Mouse (Mus musculus) hematopoietic stem cell, adult 5-6 weeks (primary cell): ENCODE data around the gene Pank2. TPM values are rescaled to one million over a fixed set of nuclear protein-coding genes. Genes with fewer than 3 reads are reported as not detected.
"Not testable (repeated sequence)": the region's sequence is repeated elsewhere in the genome, so short reads cannot be mapped to it uniquely, and the experiment has no call there.

ENCODE experiments used
- ATAC-seq, 2 experiments: fragments of 125-278 bp in 1 of 2; replicated peaks in 1 of 2; 2 replicates each; pipeline ENCODE4 v1.8.0; 2016 to 2017; ENCODE audit warnings: inconsistent platforms in 2 of 2, mild to moderate bottlenecking in 2 of 2, moderate number of reproducible peaks in 2 of 2, low read depth in 1 of 2, moderate TSS enrichment in 1 of 2; ENCODE audit not compliant: low FRiP score in 2 of 2, poor library complexity in 2 of 2, severe bottlenecking in 2 of 2, insufficient read depth in 1 of 2, low TSS enrichment in 1 of 2
- total RNA-seq: library from RNA; stranded (forward); fragments of 172-1452, 232-1000 nt; gene quantifications from 2 replicates; pipeline ENCODE4 v1.2.3, GENCODE M21; 2017

Pank2 gene
- total RNA-seq, 1 experiment from 2014 or later, result 88.0 TPM

DNA sequence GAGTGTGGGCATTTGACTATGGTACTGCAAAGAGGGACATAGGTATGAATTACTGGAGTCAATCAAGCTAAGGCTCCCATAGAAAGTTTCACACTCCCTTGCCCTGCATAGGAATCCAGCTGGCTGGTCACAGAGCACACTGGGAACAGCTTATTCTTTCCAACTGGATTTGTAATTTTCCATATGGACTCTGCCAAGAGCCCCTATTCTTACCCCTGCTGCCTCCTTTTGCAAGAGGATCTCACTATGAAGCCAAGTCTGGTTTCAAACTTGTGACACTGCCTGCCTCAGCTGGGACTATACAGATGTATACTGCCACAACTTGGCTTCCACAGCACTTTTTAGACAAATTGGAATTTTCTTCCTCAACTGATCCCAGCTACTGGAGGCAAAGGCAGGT lies 39.3 kb downstream of the Pank2 start:
- ATAC-seq, result no peak

GRCm38 (mm10) chr2:131304497-131304896 lies 42.2 kb downstream of the Pank2 start:
- no peak for ATAC-seq

- ATAC-seq, result not testable (repeated sequence)
These were observed 42.9 kb downstream of the Pank2 start for GRCm38 (mm10) chr2:131305226-131305625.

DNA sequence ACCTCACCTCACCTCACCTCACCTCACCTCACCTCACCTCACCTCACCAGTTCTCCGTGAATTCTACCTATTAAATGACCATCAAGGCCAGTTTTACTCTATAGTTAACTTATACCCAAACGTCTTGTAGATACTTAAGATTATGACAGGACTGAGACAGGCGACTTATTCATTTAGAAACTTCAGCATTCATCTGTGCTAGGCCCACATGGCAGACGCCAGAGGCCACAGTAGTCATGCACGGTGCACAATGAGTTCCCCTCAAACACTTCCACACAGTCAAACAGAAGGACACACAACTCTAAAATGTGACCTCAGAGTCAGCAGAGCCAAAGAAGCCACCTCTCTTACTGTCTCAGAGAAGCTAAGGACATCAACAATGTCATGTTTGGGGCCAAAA lies 45.1 kb downstream of the Pank2 start:
- no peak for ATAC-seq

DNA sequence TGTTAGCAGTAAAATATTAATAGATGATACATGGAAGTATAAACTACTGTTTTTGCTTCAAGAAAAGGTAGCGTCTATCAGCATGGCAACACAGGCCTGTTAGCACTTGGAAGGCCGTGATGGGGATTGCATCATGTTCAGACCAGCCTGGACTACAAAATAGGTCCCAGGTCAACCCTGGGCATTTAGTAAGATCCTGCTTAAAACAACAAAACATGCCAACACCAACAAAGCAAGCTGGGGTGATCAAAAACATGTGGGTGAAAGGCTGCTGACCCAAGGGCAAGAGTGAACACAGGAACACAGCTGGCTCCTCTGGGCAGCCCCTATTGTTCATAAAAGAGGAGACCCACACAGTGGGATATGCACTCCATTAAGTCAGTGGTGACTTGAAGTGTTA lies 45.5 kb downstream of the Pank2 start:
- no peak for ATAC-seq

DNA sequence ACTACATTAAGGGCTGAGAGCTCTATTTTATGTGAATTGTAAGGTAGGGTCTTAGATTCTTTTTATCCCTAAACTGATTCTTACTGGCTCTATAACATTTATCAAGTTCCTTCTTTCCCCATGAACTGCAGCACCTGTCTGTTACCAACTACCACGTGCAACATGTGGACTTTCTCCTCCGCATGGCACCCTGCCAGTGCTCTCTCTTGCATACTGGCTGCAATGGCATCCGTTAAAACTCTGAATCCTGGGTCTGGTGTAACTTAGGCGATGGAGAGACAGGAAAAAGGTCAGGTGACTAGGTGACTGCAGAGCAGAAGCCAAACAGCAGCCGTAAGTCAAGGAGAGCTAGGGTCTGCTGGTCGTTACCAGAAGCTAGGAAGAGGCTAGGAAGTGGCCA lies 47.0 kb downstream of the Pank2 start:
- no peak for ATAC-seq

DNA sequence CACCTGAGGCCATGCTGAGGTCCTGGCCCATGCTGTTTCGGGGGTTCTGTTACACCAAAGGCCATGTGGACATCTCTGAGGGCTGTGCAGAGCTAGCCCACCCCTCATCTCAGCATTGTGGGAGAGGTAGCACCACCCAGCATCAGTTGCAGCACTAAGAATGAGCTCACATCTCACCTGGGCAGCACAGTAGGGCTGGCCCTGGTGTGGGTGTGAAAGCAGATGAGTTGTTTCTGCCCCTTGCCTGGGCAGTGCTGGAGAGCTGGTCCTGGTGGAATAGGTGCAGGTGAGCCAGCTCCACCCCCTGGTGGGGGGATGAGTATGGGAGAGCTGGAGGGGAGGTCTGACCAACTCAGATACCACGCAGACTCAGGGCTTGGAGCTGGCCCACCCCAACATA lies 53.9 kb downstream of the Pank2 start:
- no peak for ATAC-seq

DNA sequence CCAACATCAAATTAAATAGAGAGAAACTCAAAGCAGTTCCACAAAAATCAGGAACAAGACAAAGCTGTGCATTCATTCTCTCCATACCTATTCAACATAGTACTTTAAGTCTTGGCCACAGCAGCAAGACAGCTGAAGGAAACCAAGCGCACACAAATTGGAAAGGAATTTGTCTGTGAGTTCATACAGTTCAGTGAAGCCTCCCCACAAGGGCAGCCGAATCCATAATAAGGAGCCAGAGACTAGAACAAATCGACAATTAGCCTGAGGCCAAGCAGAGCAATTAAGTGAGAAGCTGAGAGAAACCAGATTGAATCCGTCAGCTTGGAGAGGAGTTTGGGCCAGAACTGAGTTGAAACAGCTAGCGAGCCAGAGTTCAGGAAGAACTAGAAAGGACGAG lies 57.1 kb downstream of the Pank2 start:
- ATAC-seq, result no peak

- peak; percentile 86 to 93 for ATAC-seq
These were observed 58.9 kb downstream of the Pank2 start for GRCm38 (mm10) chr2:131321192-131321591.

- ATAC-seq, result no peak
These were observed 61.4 kb downstream of the Pank2 start for GRCm38 (mm10) chr2:131323675-131324074.

GRCm38 (mm10) chr2:131326044-131326443 lies 63.7 kb downstream of the Pank2 start:
- ATAC-seq, result peak in 1 of 2 experiments; percentile 71; a peak in 2 of 4 replicates

- no peak for ATAC-seq
These were observed 66.7 kb downstream of the Pank2 start for GRCm38 (mm10) chr2:131328981-131329380.

DNA sequence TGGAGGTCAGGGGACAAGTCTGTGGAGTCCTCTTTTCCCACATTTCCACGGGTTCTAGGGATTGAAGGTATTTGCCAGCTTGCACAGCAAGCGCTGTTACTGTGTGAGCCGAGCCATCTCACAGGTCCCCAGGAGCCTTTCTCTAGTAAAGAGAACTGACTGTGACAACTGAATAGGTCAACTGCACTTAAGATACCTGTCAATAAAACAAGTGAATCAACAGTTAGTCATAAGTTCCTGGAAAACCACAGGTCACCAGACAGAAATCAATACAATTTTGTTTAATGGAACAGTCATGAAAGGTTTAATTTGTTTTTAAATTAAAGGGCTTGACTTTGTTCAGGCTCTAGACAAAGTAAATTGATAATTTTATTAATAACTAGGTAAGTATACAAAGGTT lies 68.3 kb downstream of the Pank2 start:
- ATAC-seq, result no peak

DNA sequence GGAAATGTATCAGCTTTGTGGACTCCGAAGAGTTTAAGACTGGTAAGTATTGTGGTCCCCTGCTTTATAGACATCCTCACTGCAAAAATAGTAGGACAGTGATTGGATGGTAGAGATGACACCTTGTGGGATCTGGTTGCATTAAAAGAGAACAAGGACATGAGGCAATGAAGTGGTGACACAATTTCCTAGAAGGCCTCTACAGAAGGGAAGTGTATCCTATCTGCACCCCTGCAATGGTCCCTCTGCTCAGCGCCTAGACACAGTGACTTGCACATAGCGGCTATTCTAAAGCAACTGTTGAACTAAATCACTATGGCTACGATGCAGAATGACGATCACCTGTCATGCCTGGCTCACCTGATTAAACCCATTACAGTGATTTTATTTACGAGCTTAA lies 75.3 kb downstream of the Pank2 start:
- peak; percentile 22 to 86; a peak in 2 of 4 replicates for ATAC-seq

DNA sequence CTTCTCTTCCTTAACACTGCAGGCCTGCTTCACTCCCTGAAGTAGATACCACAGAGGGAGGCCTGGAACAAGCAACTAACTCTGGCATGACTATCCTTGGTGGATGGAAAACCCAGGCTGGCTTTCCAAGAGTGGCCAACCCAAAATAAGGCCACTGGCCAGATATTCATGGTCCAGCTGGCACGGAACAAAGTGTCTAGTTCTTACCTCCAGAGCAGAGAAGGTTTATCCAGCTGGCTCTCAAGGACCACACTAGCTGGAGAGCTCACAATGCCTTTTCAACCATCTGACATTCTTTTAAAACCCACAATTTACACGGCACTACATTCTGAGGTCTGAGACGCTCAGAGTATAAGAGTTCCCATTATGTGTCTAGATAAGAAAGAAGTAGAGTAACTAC lies 82.2 kb downstream of the Pank2 start:
- ATAC-seq, result no peak

GRCm38 (mm10) chr2:131345556-131345955 lies 83.3 kb downstream of the Pank2 start:
- no peak for ATAC-seq

Other genes starting within 250 kb of the Pank2 start
- 5.2 TPM in 1 of 2 replicates, not detected in the other for gene Gfra4, start 219.4 kb upstream of the Pank2 start, total RNA-seq
- not detected in 2 replicates for gene Adam33, start 198.7 kb upstream of the Pank2 start, total RNA-seq
- 0.19 TPM in 1 of 2 replicates, not detected in the other for gene Siglec1, start 175.7 kb upstream of the Pank2 start, total RNA-seq
- gene Hspa12b, start 135.2 kb upstream of the Pank2 start, total RNA-seq, result 3.3 and 5.7 TPM in 2 replicates
- not detected in 2 replicates for gene Gm11037, start 129.0 kb upstream of the Pank2 start, total RNA-seq
- gene 1700037H04Rik, start 102.4 kb upstream of the Pank2 start, total RNA-seq, result 13.5 and 25.8 TPM in 2 replicates
- gene Cenpb, start 82.4 kb upstream of the Pank2 start, total RNA-seq, result 15.4 and 17.4 TPM in 2 replicates
- gene Cdc25b, start 75.5 kb upstream of the Pank2 start, total RNA-seq, result 14.8 and 23.1 TPM in 2 replicates
- 1.8 and 4.7 TPM in 2 replicates for gene Spef1, start 75.2 kb upstream of the Pank2 start, total RNA-seq
- 5.0 and 8.6 TPM in 2 replicates for gene Ap5s1, start 55.4 kb upstream of the Pank2 start, total RNA-seq
- 15.9 and 17.3 TPM in 2 replicates for gene Mavs, start 28.4 kb upstream of the Pank2 start, total RNA-seq
- 7.1 and 11.0 TPM in 2 replicates for gene Rnf24, start 90.4 kb downstream of the Pank2 start, total RNA-seq
- 17.9 and 22.1 TPM in 2 replicates for gene Smox, start 229.0 kb downstream of the Pank2 start, total RNA-seq